Mouse (Mus musculus) kidney, embryonic 16.5 days (tissue): ENCODE measurements around the gene 4930404N11Rik. TPM values are rescaled to one million over a fixed set of nuclear protein-coding genes. Genes with fewer than 3 reads are reported as not detected.

Experiments used
- ATAC-seq: fragments of 200-750 bp; cut with Nextera tagmentation; 2 replicates; pipeline ENCODE4 v1.8.0; 2017; ENCODE audit warnings: moderate TSS enrichment; ENCODE audit not compliant: low FRiP score, low TSS enrichment
- H3K27ac ChIP-seq: fragments of 300-500 bp; sonication (generic); 2 replicates; pipeline ENCODE4 v1.5.1; 2014; ENCODE audit warnings: low read length
- H3K27me3 ChIP-seq: fragments of 300-500 bp; sonication (generic); 2 replicates; pipeline ENCODE4 v1.6.1; 2014; ENCODE audit warnings: low read length, control low read depth, mixed read lengths; ENCODE audit not compliant: insufficient read depth
- H3K36me3 ChIP-seq: fragments of 300-500 bp; sonication (generic); 2 replicates; pipeline ENCODE4 v1.6.1; 2014; ENCODE audit warnings: low read length, control low read depth, mixed read lengths; ENCODE audit not compliant: insufficient read depth
- H3K4me1 ChIP-seq: fragments of 300-500 bp; sonication (generic); 2 replicates; pipeline ENCODE4 v1.6.1; 2014; ENCODE audit warnings: low read length, control low read depth, mixed read lengths; ENCODE audit not compliant: insufficient read depth
- H3K4me2 ChIP-seq: fragments of 300-500 bp; sonication (generic); replicated peaks from 2 replicates; pipeline ENCODE4 v1.6.1; 2014; ENCODE audit warnings: low read depth, low read length
- H3K4me3 ChIP-seq: fragments of 300-500 bp; sonication (generic); 2 replicates; pipeline ENCODE4 v1.5.1; 2014; ENCODE audit warnings: mild to moderate bottlenecking, low read length
- H3K9ac ChIP-seq: fragments of 300-500 bp; sonication (generic); replicated peaks from 2 replicates; pipeline ENCODE4 v1.6.1; 2014; ENCODE audit warnings: low read length
- H3K9me3 ChIP-seq: fragments of 300-500 bp; sonication (generic); 2 replicates; pipeline ENCODE4 v1.6.1; 2016; ENCODE audit warnings: low read length, control low read depth
- WGBS: fragments of 180-500 bp; shearing (Covaris S2); extraction: QIAGEN DNeasy Blood & Tissue Kit; methylation state at CpG from one replicate; pipeline ENCODE4 v1.1.7; 2014; 5-methylcytosine and 5-hydroxymethylcytosine counted together
- polyA plus RNA-seq: library from polyadenylated mRNA; unstranded; fragments of >200 nt; fragmentation: Nextera tagmentation; extraction: Ambion mirVana; gene quantifications from 2 replicates; pipeline ENCODE4 v1.2.1, GENCODE M21; 2015

4930404N11Rik gene
- polyA plus RNA-seq, 1 experiment from 2014 or later: 1.2 TPM

GRCm38 (mm10) chr10:81349146-81349545 lies 16.5 kb downstream of the 4930404N11Rik start:
- Histone ChIP-seq H3K4me3 (peak overlapping the region; percentile 88), H3K36me3 (peaks cover 7% of the 10 kb centered on the region; the same call in 1 of the 2 replicates), H3K4me2 (peak overlapping the region; percentile 90), H3K9me3 (no peaks in the 10 kb centered on the region), H3K9ac (peak overlapping the region; percentile 97), H3K27me3 (peaks cover 6% of the 10 kb centered on the region; the same call in 1 of the 2 replicates), H3K4me1 (peaks cover 33% of the 10 kb centered on the region), H3K27ac (0 out of 2 replicates have a peak overlapping the region, but pooled peaks have one; percentile 81)
- WGBS: 6% methylated on average over 12 of the region's 12 CpGs
- no peak for ATAC-seq

- H3K27me3 ChIP-seq: peaks cover 30% of the 10 kb centered on the region
- peaks cover 7% of the 10 kb centered on the region; the same call in 1 of the 2 replicates for H3K36me3 ChIP-seq
- peak overlapping the region; percentile 73 for H3K4me2 ChIP-seq
- peak overlapping the region; percentile 61 for H3K9ac ChIP-seq
- H3K4me3 ChIP-seq: peak overlapping the region; percentile 42
- peak; percentile 8; the same call in 1 of the 2 replicates for ATAC-seq
- 8% methylated on average over 54 of the region's 55 CpGs for WGBS
- no peaks in the 10 kb centered on the region for H3K9me3 ChIP-seq
- H3K27ac ChIP-seq: peak overlapping the region; percentile 61
- peaks cover 39% of the 10 kb centered on the region for H3K4me1 ChIP-seq
These were observed 19.1 kb downstream of the 4930404N11Rik start for GRCm38 (mm10) chr10:81346453-81347067.

GRCm38 (mm10) chr10:81345162-81345534 lies 20.5 kb downstream of the 4930404N11Rik start:
- H3K4me1 ChIP-seq: peaks cover 32% of the 10 kb centered on the region
- H3K36me3 ChIP-seq: peaks cover 7% of the 10 kb centered on the region; the same call in 1 of the 2 replicates
- H3K4me3 ChIP-seq: no peak overlapping the region
- H3K9ac ChIP-seq: no peak overlapping the region
- no peak for ATAC-seq
- no peaks in the 10 kb centered on the region for H3K9me3 ChIP-seq
- WGBS: 68% methylated on average over 4 of the region's 4 CpGs
- H3K4me2 ChIP-seq: no peak overlapping the region
- no peak overlapping the region for H3K27ac ChIP-seq
- peaks cover 37% of the 10 kb centered on the region for H3K27me3 ChIP-seq

- WGBS: 49% methylated on average over 8 of the region's 8 CpGs
- Histone ChIP-seq H3K27ac (no peak overlapping the region), H3K4me2 (no peak overlapping the region), H3K9ac (no peak overlapping the region), H3K36me3 (peaks cover 7% of the 10 kb centered on the region; the same call in 1 of the 2 replicates), H3K27me3 (peaks cover 37% of the 10 kb centered on the region), H3K9me3 (no peaks in the 10 kb centered on the region), H3K4me3 (no peak overlapping the region), H3K4me1 (peaks cover 28% of the 10 kb centered on the region)
- ATAC-seq: no peak
These were observed 21.0 kb downstream of the 4930404N11Rik start for GRCm38 (mm10) chr10:81344421-81345161.

- Histone ChIP-seq H3K9ac (peak within 1 kb of the TSS; percentile 69), H3K36me3 (peaks cover 3% of the 10 kb centered on the region; the same call in 1 of the 2 replicates), H3K27ac (no peak within 1 kb of the TSS), H3K27me3 (peaks cover 37% of the 10 kb centered on the region), H3K4me3 (peak within 1 kb of the TSS; percentile 54), H3K4me2 (peak within 1 kb of the TSS; percentile 83), H3K4me1 (peaks cover 20% of the 10 kb centered on the region), H3K9me3 (no peaks in the 10 kb centered on the region)
- WGBS: 2% methylated on average over 62 of the region's 67 CpGs
- no peak for ATAC-seq
These were observed 22.7 kb downstream of the 4930404N11Rik start, which contains the start of gene Gipc3 for GRCm38 (mm10) chr10:81342686-81343505. Gipc3 (minus strand) TSS chr10:81343266.

- no peaks in the 10 kb centered on the region for H3K36me3 ChIP-seq
- no peak overlapping the region for H3K4me2 ChIP-seq
- H3K27ac ChIP-seq: no peak overlapping the region
- H3K4me3 ChIP-seq: no peak overlapping the region
- H3K9me3 ChIP-seq: no peaks in the 10 kb centered on the region
- no peak for ATAC-seq
- 36% methylated on average over 16 of the region's 16 CpGs for WGBS
- peaks cover 10% of the 10 kb centered on the region for H3K4me1 ChIP-seq
- no peak overlapping the region for H3K9ac ChIP-seq
- peaks cover 37% of the 10 kb centered on the region for H3K27me3 ChIP-seq
These were observed 24.2 kb downstream of the 4930404N11Rik start for GRCm38 (mm10) chr10:81341333-81341949.

GRCm38 (mm10) chr10:81340551-81341332 lies 24.9 kb downstream of the 4930404N11Rik start:
- Histone ChIP-seq H3K9me3 (no peaks in the 10 kb centered on the region), H3K4me3 (no peak overlapping the region), H3K4me1 (peaks cover 15% of the 10 kb centered on the region), H3K27me3 (peaks cover 37% of the 10 kb centered on the region), H3K4me2 (no peak overlapping the region), H3K36me3 (no peaks in the 10 kb centered on the region), H3K27ac (no peak overlapping the region), H3K9ac (no peak overlapping the region)
- no peak for ATAC-seq
- 41% methylated on average over 17 of the region's 17 CpGs for WGBS

GRCm38 (mm10) chr10:81336558-81336957 lies 29.1 kb downstream of the 4930404N11Rik start:
- 80% methylated on average over 4 of the region's 4 CpGs for WGBS
- H3K27ac ChIP-seq: peak overlapping the region; percentile 82; the same call in 1 of the 2 replicates
- no peak overlapping the region for H3K4me3 ChIP-seq
- H3K36me3 ChIP-seq: no peaks in the 10 kb centered on the region
- no peak overlapping the region for H3K9ac ChIP-seq
- peaks cover 27% of the 10 kb centered on the region for H3K4me1 ChIP-seq
- no peak overlapping the region for H3K4me2 ChIP-seq
- no peak for ATAC-seq
- peaks cover 11% of the 10 kb centered on the region; the same call in 1 of the 2 replicates for H3K27me3 ChIP-seq
- no peaks in the 10 kb centered on the region for H3K9me3 ChIP-seq
